Mouse (Mus musculus) heart, embryonic 13.5 days (tissue): ENCODE measurements around the gene Lama1. TPM values are rescaled to one million over a fixed set of nuclear protein-coding genes. Genes with fewer than 3 reads are reported as not detected.

Experiments
- ATAC-seq: fragments of 200-750 bp; cut with Nextera tagmentation; 2 replicates; pipeline ENCODE4 v1.8.0; 2017; ENCODE audit warnings: moderate TSS enrichment; ENCODE audit not compliant: insufficient number of reproducible peaks, low FRiP score, low TSS enrichment; ENCODE audit errors: extremely low read depth
- H3K27ac ChIP-seq: fragments of 300-500 bp; sonication (generic); replicated peaks from 2 replicates; pipeline ENCODE4 v1.5.1; 2015; ENCODE audit warnings: moderate library complexity, mild to moderate bottlenecking, inconsistent platforms
- H3K27me3 ChIP-seq: fragments of 300-500 bp; sonication (generic); replicated peaks from 2 replicates; pipeline ENCODE4 v1.6.1; 2015; ENCODE audit warnings: mild to moderate bottlenecking, inconsistent platforms
- H3K36me3 ChIP-seq: fragments of 300-500 bp; sonication (generic); 2 replicates; pipeline ENCODE4 v1.6.1; 2015; ENCODE audit warnings: mild to moderate bottlenecking, inconsistent platforms
- H3K4me1 ChIP-seq: fragments of 300-500 bp; sonication (generic); 2 replicates; pipeline ENCODE4 v1.6.1; 2015; ENCODE audit warnings: inconsistent platforms
- H3K4me2 ChIP-seq: fragments of 300-500 bp; sonication (generic); 2 replicates; pipeline ENCODE4 v1.6.1; 2015; ENCODE audit warnings: inconsistent platforms, mild to moderate bottlenecking, moderate library complexity
- H3K4me3 ChIP-seq: fragments of 300-500 bp; sonication (generic); 2 replicates; pipeline ENCODE4 v1.5.1; 2015; ENCODE audit warnings: moderate library complexity, mild to moderate bottlenecking, inconsistent platforms
- H3K9ac ChIP-seq: fragments of 300-500 bp; sonication (generic); 2 replicates; pipeline ENCODE4 v1.6.1; 2015; ENCODE audit warnings: inconsistent platforms, mild to moderate bottlenecking, moderate library complexity
- H3K9me3 ChIP-seq: fragments of 300-500 bp; sonication (generic); 2 replicates; pipeline ENCODE4 v1.6.1; 2016; ENCODE audit warnings: inconsistent platforms
- WGBS: fragments of 180-500 bp; shearing (Covaris S2); methylation state at CpG from one replicate; pipeline ENCODE4 v1.1.7; 2015; ENCODE audit warnings: mixed read lengths; 5-methylcytosine and 5-hydroxymethylcytosine counted together
- polyA plus RNA-seq: library from polyadenylated mRNA; unstranded; fragments of >200 nt; fragmentation: Nextera tagmentation; extraction: Ambion mirVana; gene quantifications from 2 replicates; pipeline ENCODE4 v1.2.1, GENCODE M21; 2015

The Lama1 gene
- polyA plus RNA-seq, 1 experiment from 2014 or later = 1.0 TPM

DNA sequence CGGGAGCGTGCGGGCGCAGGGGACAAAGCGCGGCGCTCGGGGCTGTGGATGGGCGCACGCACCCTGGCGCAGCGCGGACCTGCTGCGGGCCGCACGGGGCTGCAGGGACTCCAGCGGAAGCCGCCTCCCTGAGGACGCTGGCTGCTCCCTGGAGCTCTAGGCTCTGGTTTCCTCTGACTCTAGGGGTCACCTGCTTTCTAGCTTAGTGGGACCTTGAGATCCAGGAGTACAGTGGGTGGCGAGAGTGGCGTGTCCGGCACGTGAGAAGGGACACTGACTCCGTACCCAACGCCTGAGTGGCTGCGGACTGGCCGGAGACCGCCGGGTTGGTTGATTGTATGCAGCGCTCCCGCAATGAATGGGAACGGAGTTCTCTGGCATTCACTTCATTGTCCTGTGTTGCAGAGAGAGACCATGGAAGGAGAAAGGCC is 417 bp downstream of the Lama1 start:
- Histone ChIP-seq H3K4me3 (peak overlapping the region; percentile 81), H3K27ac (no peak overlapping the region)
- under 1% methylated on average over 23 of the region's 32 CpGs for WGBS

DNA sequence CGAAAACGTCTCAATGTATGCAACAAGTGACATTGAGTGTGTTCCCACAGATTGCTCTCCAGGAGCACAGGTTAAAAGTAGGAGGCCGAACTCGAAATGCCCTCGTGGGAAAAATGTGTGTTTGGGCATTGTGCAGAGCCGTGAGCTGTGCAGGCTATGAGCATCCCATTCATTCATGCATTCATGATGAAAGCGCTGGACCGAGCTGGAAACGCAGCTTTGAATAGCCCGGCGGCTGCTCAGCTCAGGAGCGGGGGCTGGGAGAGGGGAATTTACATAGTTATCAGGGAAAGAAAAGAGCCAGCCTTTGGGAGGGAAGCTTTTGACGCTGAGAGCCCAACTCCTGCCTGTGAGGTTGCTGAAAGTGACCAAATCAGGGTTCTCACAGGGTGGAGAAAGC is 1.2 kb downstream of the Lama1 start:
- no peaks in the 10 kb centered on the region for H3K36me3 ChIP-seq
- ATAC-seq = no peak
- H3K4me2 ChIP-seq = peak overlapping the region; percentile 94
- peak overlapping the region; percentile 78; the same call in 1 of the 2 replicates for H3K9ac ChIP-seq
- 3% methylated on average over 13 of the region's 13 CpGs for WGBS
- no peaks in the 10 kb centered on the region for H3K9me3 ChIP-seq
- H3K4me1 ChIP-seq = peaks cover 13% of the 10 kb centered on the region
- H3K27ac ChIP-seq = no peak overlapping the region
- peak overlapping the region; percentile 81 for H3K4me3 ChIP-seq
- peaks cover 35% of the 10 kb centered on the region for H3K27me3 ChIP-seq

More for the DNA sequence above, 417 bp downstream of the Lama1 start:
- peak; percentile 49 for ATAC-seq
- peak overlapping the region; percentile 78 for H3K9ac ChIP-seq
- H3K27me3 ChIP-seq = peaks cover 35% of the 10 kb centered on the region
- no peaks in the 10 kb centered on the region for H3K36me3 ChIP-seq
- no peaks in the 10 kb centered on the region for H3K9me3 ChIP-seq
- H3K4me2 ChIP-seq = peak overlapping the region; percentile 94
- H3K4me1 ChIP-seq = peaks cover 13% of the 10 kb centered on the region

DNA sequence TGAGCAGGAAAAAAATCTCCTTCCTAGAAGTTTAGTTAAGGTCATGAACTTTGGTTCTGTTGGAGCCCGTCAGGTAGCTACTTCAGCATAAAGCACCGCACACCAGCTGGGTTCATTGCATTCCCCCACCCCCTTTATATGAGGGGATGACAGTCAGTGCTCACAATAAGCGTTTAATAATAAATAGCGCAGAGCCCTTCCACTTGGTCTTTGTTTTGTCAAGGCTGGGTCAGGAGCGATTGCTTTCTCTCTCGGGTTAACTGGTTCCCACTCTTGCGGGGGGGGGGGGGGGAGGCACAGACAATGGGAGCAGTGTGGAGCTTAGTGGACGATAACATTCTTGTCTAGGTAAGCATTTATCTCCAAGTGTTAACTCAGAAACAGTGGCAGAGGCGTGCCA is 4.7 kb downstream of the Lama1 start:
- Histone ChIP-seq H3K4me1 (peaks cover 13% of the 10 kb centered on the region), H3K9ac (no peak overlapping the region), H3K36me3 (no peaks in the 10 kb centered on the region), H3K4me3 (no peak overlapping the region), H3K9me3 (no peaks in the 10 kb centered on the region), H3K4me2 (no peak overlapping the region), H3K27ac (no peak overlapping the region), H3K27me3 (peaks cover 32% of the 10 kb centered on the region)
- no peak for ATAC-seq
- 43% methylated on average over 9 of the region's 9 CpGs for WGBS

DNA sequence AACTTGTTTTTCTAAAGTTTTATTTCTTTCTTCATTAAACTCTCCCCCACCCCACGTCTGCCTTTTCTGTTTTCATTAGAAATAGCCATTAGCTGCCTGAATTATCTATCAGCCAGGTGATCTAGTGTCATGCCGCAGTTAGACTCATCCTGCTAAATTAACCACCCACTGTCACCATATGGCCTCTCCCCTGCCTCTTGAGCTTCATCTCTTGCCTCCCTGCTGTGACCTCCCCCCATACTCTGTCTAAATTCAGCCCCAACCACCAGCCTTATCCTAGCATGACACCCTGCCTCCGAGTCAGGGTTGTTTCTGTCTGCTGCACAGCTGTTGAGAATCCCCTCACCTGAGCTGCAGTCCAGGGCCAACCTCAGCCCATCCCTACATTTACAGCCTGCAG is 5.9 kb downstream of the Lama1 start:
- Histone ChIP-seq H3K4me1 (peaks cover 8% of the 10 kb centered on the region), H3K9ac (no peak overlapping the region), H3K4me3 (no peak overlapping the region), H3K27ac (no peak overlapping the region), H3K4me2 (no peak overlapping the region), H3K36me3 (no peaks in the 10 kb centered on the region), H3K9me3 (no peaks in the 10 kb centered on the region), H3K27me3 (peaks cover 29% of the 10 kb centered on the region)
- no peak for ATAC-seq
- 35% methylated on average over 3 of the region's 3 CpGs for WGBS

DNA sequence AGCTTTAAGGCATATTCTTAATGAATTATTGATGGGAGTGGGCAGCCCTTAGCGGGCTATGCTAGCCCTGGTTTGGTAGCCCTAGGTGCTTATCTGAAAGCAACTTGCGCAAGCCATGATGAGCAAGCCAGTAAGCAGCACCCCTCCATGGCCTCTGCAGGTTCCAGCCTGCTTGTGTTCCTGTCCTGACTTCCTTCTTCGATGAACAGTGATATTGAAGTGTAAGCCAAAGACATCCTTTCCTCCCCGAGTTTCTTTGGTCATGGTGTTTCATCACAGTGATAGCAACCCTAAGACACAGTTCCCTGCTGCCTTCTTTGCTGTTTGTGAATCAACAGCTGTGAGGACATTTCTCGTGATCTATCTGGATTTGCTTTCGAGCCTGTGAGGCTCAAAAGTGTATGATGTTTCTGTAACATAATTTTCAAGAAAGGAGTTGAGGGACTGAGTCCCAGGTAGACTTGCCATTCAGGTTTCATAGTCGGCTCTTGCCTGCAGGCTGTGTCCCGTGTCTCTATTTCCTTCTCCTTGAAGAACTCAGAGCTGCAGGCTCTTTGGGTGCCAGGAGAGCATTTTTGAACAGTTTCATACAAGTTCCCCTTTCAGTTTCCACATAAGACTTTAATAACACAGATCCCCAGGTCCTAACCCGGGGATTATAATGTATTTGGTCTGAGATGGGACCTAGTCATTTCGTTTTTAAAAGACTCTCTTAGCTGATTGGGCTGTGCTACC is 8.1 kb downstream of the Lama1 start:
- WGBS = 73% methylated on average over 10 of the region's 10 CpGs

DNA sequence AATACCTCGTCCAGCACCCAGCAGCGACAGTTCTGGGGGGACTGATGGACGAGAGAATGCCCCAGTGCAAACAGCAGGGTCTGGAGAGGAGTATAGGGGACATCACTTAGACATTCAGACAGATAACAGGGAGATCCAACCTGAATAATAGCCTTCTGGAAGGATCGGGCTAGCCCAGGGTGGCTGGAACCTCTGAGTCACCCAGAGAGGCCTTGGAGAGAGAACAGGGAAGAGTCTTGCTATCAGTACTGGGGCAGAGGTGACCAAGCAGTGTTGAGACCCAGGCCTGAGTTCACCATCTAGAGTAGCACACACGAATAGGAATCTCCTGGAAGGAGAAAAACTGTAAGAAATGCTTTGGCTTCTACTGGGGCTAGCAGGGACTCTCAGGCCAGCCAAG is 9.3 kb downstream of the Lama1 start:
- Histone ChIP-seq H3K9ac (no peak overlapping the region), H3K4me1 (no peaks in the 10 kb centered on the region), H3K27ac (no peak overlapping the region), H3K4me2 (no peak overlapping the region), H3K4me3 (no peak overlapping the region), H3K9me3 (no peaks in the 10 kb centered on the region), H3K27me3 (no peaks in the 10 kb centered on the region), H3K36me3 (no peaks in the 10 kb centered on the region)
- WGBS = 59% methylated on average over 5 of the region's 5 CpGs
- ATAC-seq = no peak

More for the DNA sequence above, 8.1 kb downstream of the Lama1 start:
- no peak overlapping the region for H3K9ac ChIP-seq
- peaks cover 7% of the 10 kb centered on the region for H3K27me3 ChIP-seq
- no peaks in the 10 kb centered on the region for H3K4me1 ChIP-seq
- H3K4me2 ChIP-seq = no peak overlapping the region
- no peak overlapping the region for H3K27ac ChIP-seq
- no peaks in the 10 kb centered on the region for H3K36me3 ChIP-seq
- no peak for ATAC-seq
- no peak overlapping the region for H3K4me3 ChIP-seq
- H3K9me3 ChIP-seq = no peaks in the 10 kb centered on the region

DNA sequence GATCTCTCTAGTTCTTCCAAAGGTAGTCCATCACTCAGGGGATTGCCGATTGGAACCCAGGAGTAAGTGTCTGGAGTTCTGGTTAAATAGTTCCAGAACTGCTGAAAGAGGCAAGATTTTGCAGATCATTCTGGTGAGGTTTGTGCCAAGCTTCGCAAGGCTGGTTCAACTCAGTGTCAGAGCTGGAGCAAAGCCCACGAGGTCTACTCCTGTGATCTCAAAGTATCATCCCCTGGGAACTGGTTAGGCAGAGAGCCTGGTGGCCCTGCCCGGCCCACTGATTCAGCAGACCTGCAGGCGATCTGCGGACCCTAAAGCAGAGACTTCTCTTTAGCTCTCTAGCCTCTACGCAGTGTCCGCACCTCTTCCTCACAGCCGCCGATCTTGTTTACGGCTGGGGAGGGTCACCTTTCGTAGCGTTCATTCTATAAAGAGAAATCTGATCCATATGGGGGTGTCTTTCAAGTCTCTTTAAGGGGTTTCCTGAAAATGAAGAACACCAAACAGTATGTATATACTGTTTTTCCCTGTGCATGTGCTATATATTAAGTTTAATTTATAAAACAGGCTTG is 10.8 kb downstream of the Lama1 start:
- H3K4me3 ChIP-seq = no peak overlapping the region
- no peak for ATAC-seq
- H3K27me3 ChIP-seq = no peaks in the 10 kb centered on the region
- H3K4me1 ChIP-seq = peaks cover 1% of the 10 kb centered on the region; the same call in 1 of the 2 replicates
- no peak overlapping the region for H3K27ac ChIP-seq
- H3K9ac ChIP-seq = no peak overlapping the region
- no peak overlapping the region for H3K4me2 ChIP-seq
- no peaks in the 10 kb centered on the region for H3K36me3 ChIP-seq
- WGBS = 73% methylated on average over 13 of the region's 13 CpGs
- no peaks in the 10 kb centered on the region for H3K9me3 ChIP-seq

DNA sequence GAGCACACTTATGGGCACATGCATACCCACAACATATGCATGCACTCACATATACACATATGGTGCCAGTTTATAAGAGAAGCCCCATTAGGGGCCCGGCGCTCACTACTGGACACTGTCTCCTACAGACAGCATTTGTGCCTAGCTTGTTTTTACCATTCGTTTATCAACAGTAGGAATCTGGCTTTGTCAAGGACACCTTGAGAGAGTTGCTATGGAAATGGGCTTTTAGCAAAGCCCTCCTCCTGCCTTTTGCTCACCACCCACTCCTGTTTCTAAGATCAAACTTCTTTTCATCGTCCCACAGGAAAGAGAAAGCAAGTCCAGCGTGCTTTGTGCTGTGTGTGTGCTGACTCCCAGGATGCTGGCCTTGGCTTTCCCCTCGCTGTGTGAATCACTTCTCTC is 13.3 kb downstream of the Lama1 start:
- H3K4me2 ChIP-seq = no peak overlapping the region
- H3K9me3 ChIP-seq = no peaks in the 10 kb centered on the region
- 70% methylated on average over 6 of the region's 6 CpGs for WGBS
- H3K4me1 ChIP-seq = peaks cover 3% of the 10 kb centered on the region; the same call in 1 of the 2 replicates
- H3K27ac ChIP-seq = no peak overlapping the region
- H3K36me3 ChIP-seq = no peaks in the 10 kb centered on the region
- no peak overlapping the region for H3K9ac ChIP-seq
- no peak overlapping the region for H3K4me3 ChIP-seq
- no peak for ATAC-seq
- no peaks in the 10 kb centered on the region for H3K27me3 ChIP-seq

DNA sequence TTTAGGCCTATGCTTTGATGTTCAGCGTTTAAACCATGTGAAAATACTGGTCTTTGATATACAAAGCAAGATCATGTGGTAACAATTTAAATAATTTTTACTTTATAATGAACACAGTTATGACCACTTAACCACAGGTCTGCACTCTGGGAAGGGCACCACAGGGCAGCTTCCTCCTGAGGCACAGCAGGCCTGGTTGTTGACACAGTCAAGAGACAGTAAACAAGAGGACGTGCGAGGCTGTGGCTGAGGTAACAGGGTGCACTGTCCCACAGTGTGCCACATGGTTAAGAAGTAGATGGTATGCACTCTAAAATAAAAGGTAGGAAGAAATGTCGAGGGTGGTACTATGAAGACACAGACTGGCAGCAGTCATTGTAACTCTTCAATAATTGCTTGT is 14.3 kb downstream of the Lama1 start:
- 59% methylated on average over 4 of the region's 4 CpGs for WGBS
- no peak overlapping the region for H3K4me3 ChIP-seq
- H3K36me3 ChIP-seq = no peaks in the 10 kb centered on the region
- no peaks in the 10 kb centered on the region for H3K27me3 ChIP-seq
- no peak overlapping the region for H3K9ac ChIP-seq
- H3K4me1 ChIP-seq = peaks cover 3% of the 10 kb centered on the region; the same call in 1 of the 2 replicates
- no peak overlapping the region for H3K27ac ChIP-seq
- no peak overlapping the region for H3K4me2 ChIP-seq
- H3K9me3 ChIP-seq = no peaks in the 10 kb centered on the region
- ATAC-seq = no peak

DNA sequence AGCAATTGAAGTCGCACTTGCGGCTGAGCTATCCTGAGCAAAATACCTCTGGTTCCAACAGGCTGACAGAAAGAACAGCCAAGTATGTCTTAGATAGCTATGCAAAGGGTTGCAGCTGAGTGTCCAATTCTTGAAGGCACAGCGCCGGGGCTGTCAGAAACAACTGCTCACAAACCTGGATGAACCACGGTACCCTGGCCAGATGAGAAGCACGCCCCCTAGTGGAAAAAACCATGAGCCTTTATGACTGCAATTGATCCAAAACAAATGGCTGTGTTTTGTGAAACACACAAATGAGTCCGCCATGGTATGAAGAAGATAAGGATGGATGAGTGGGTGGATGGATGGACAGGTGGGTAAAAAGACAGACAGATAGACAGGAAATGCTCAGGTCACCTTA is 15.9 kb downstream of the Lama1 start:
- Histone ChIP-seq H3K4me2 (no peak overlapping the region), H3K9me3 (no peaks in the 10 kb centered on the region), H3K4me3 (no peak overlapping the region), H3K4me1 (peaks cover 3% of the 10 kb centered on the region; the same call in 1 of the 2 replicates), H3K27ac (no peak overlapping the region), H3K27me3 (no peaks in the 10 kb centered on the region), H3K36me3 (no peaks in the 10 kb centered on the region), H3K9ac (no peak overlapping the region)
- ATAC-seq = no peak
- 63% methylated on average over 7 of the region's 7 CpGs for WGBS

DNA sequence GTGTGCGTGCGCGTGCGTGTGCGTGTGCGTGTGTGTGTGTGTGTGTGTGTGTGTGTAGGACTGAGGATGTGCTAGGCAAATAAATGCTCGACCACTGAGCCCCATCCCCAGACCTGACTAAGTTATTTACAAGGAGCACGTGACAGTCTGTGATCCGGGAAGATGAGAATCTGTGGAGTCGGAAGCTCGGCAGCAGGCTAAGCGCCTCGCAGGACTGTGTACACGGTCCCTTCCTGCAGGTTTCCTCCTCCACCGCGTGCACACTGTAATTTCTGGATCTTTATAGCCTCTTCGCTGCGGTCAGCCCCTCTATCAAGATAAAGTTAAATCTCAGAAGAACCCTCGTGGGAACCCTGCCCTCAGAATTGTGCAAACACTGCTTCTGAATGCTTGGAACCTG is 18.4 kb downstream of the Lama1 start:
- no peak for ATAC-seq
- Histone ChIP-seq H3K27ac (no peak overlapping the region), H3K27me3 (no peaks in the 10 kb centered on the region), H3K4me1 (peaks cover 3% of the 10 kb centered on the region; the same call in 1 of the 2 replicates), H3K4me2 (no peak overlapping the region), H3K9ac (no peak overlapping the region), H3K9me3 (no peaks in the 10 kb centered on the region), H3K4me3 (no peak overlapping the region), H3K36me3 (no peaks in the 10 kb centered on the region)
- WGBS = 79% methylated on average over 19 of the region's 19 CpGs

DNA sequence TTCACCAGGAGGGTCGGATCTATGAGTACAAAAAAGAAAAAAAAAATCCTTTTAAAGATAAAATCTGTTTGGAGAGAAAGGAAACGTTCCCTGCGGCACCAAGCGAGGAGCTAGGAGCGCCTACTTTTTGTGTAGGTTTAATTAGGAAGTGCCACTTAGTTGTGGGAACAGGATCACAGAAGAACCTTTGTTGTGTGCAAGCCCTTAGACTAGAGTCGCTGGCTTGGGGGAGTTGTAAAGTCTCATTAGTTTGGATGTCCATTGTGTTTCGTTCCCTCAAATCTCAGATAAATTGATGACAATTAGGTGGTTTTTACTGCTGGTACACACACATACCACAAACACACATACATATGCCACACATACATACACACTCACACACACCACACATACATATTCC is 25.0 kb downstream of the Lama1 start:
- 70% methylated on average over 7 of the region's 7 CpGs for WGBS
- no peaks in the 10 kb centered on the region for H3K9me3 ChIP-seq
- H3K4me1 ChIP-seq = no peaks in the 10 kb centered on the region
- no peaks in the 10 kb centered on the region for H3K27me3 ChIP-seq
- no peak overlapping the region for H3K4me3 ChIP-seq
- no peak overlapping the region for H3K27ac ChIP-seq
- H3K4me2 ChIP-seq = no peak overlapping the region
- no peaks in the 10 kb centered on the region for H3K36me3 ChIP-seq
- no peak for ATAC-seq
- H3K9ac ChIP-seq = no peak overlapping the region
